Mouse (Mus musculus) cerebellum, adult 2 months (tissue): ENCODE measurements around the gene Pld5. TPM values are rescaled to one million over a fixed set of nuclear protein-coding genes. Genes with fewer than 3 reads are reported as not detected.

Experiments used
- DNase-seq, 2 experiments: peaks; one replicate each; pipeline ENCODE4 v3.0.0; 2021
- H3K27ac ChIP-seq: fragments of 200-500 bp; 2 replicates; pipeline ENCODE4 v1.5.1; 2012; ENCODE audit warnings: low read length, control low read depth, inconsistent platforms; ENCODE audit not compliant: insufficient read depth
- H3K27me3 ChIP-seq: fragments of 200-500 bp; 2 replicates; pipeline ENCODE4 v1.6.1; 2012; ENCODE audit warnings: inconsistent platforms, mild to moderate bottlenecking, low read length, moderate library complexity; ENCODE audit not compliant: control insufficient read depth, insufficient read depth
- H3K4me1 ChIP-seq: fragments of 200-500 bp; 2 replicates; pipeline ENCODE4 v1.6.1; 2011; ENCODE audit warnings: low read length; ENCODE audit not compliant: control insufficient read depth, insufficient read depth
- H3K4me3 ChIP-seq: fragments of 200-500 bp; replicated peaks from 2 replicates; pipeline ENCODE3; 2011; ENCODE audit warnings: mild to moderate bottlenecking, low read depth, low read length, control low read depth; ENCODE audit not compliant: insufficient read depth
- CTCF ChIP-seq: fragments of 200-500 bp; IDR thresholded peaks from 2 replicates; pipeline ENCODE4 v1.5.1; 2011; ENCODE audit warnings: low read depth, mild to moderate bottlenecking, control low read depth, low read length, moderate library complexity, borderline replicate concordance; ENCODE audit not compliant: insufficient read depth
- POLR2A ChIP-seq: fragments of 200-500 bp; IDR thresholded peaks from 2 replicates; pipeline ENCODE4 v1.6.1; 2011; ENCODE audit warnings: low read length, control low read depth, borderline replicate concordance; ENCODE audit not compliant: insufficient read depth
- WGBS: fragments of 180-500 bp; shearing (Covaris S2); methylation state at CpG from one replicate; pipeline ENCODE4 v1.1.7; 2018; 5-methylcytosine and 5-hydroxymethylcytosine counted together
- polyA plus RNA-seq: library from polyadenylated mRNA; depleted of rRNA; stranded (reverse); fragments of >200 nt; gene quantifications from 2 replicates; pipeline ENCODE4 v1.2.3, GENCODE M21; 2012

Gene Pld5
- polyA plus RNA-seq, 1 experiment, result 41.3 TPM

GRCm38 (mm10) chr1:176167114-176167513, 108.0 kb downstream of the Pld5 start:
- 39% methylated on average over 2 of the region's 2 CpGs for WGBS
- Histone ChIP-seq H3K27ac (no peak overlapping the region), H3K4me3 (no peak overlapping the region), H3K27me3 (no peaks in the 10 kb centered on the region), H3K4me1 (peaks cover 16% of the 10 kb centered on the region)
- no peak for DNase-seq
- TF ChIP-seq CTCF (no peak), POLR2A (no peak)

- Histone ChIP-seq H3K4me1 (no peaks in the 10 kb centered on the region), H3K27ac (no peak overlapping the region), H3K4me3 (no peak overlapping the region), H3K27me3 (no peaks in the 10 kb centered on the region)
- no peak for TF ChIP-seq POLR2A
- no peak for TF ChIP-seq CTCF
- WGBS, result 49% methylated on average over 6 of the region's 6 CpGs
- DNase-seq, result no peak
Measured at GRCm38 (mm10) chr1:176145306-176145705, 129.8 kb downstream of the Pld5 start.

- Histone ChIP-seq H3K27me3 (no peaks in the 10 kb centered on the region), H3K27ac (no peak overlapping the region), H3K4me1 (peaks cover 3% of the 10 kb centered on the region; the same call in 1 of the 2 replicates), H3K4me3 (no peak overlapping the region)
- DNase-seq, result no peak
- TF ChIP-seq POLR2A (no peak), CTCF (no peak)
- 56% methylated on average over 8 of the region's 8 CpGs for WGBS
Measured at GRCm38 (mm10) chr1:176134379-176134778, 140.7 kb downstream of the Pld5 start.

- Histone ChIP-seq H3K27ac (peak overlapping the region; percentile 97), H3K4me3 (no peak overlapping the region), H3K4me1 (peaks cover 14% of the 10 kb centered on the region), H3K27me3 (no peaks in the 10 kb centered on the region)
- TF ChIP-seq POLR2A, result no peak
- TF ChIP-seq CTCF, result no peak
- peak; percentile 55 to 86 for DNase-seq
- 11% methylated on average over 2 of the region's 2 CpGs for WGBS
Measured at GRCm38 (mm10) chr1:176125771-176126170, 149.3 kb downstream of the Pld5 start.

- H3K27ac ChIP-seq, result peak overlapping the region; percentile 67; the same call in 1 of the 2 replicates
- DNase-seq, result peak in 1 of 2 experiments; percentile 57
- H3K27me3 ChIP-seq, result no peaks in the 10 kb centered on the region
- WGBS, result 30% methylated on average over 8 of the region's 8 CpGs
- H3K4me3 ChIP-seq, result no peak overlapping the region
- H3K4me1 ChIP-seq, result peaks cover 14% of the 10 kb centered on the region
- TF ChIP-seq CTCF (no peak), POLR2A (no peak)
Measured at GRCm38 (mm10) chr1:176124441-176124840, 150.7 kb downstream of the Pld5 start.

- TF ChIP-seq POLR2A, result no peak
- no peak for TF ChIP-seq CTCF
- H3K4me1 ChIP-seq, result peaks cover 14% of the 10 kb centered on the region
- no peak for DNase-seq
- H3K27me3 ChIP-seq, result no peaks in the 10 kb centered on the region
- H3K27ac ChIP-seq, result peak overlapping the region; percentile 67; the same call in 1 of the 2 replicates
- H3K4me3 ChIP-seq, result no peak overlapping the region
- WGBS, result 27% methylated on average over 2 of the region's 2 CpGs
Measured at GRCm38 (mm10) chr1:176123781-176124180, 151.3 kb downstream of the Pld5 start.

- Histone ChIP-seq H3K27me3 (no peaks in the 10 kb centered on the region), H3K27ac (peak overlapping the region; percentile 29; the same call in 1 of the 2 replicates), H3K4me1 (no peaks in the 10 kb centered on the region; the same call in 1 of the 2 replicates), H3K4me3 (no peak overlapping the region)
- 11% methylated on average over 4 of the region's 4 CpGs for WGBS
- TF ChIP-seq CTCF (no peak), POLR2A (no peak)
- peak in 1 of 2 experiments; percentile 72 for DNase-seq
Measured at GRCm38 (mm10) chr1:176115604-176116003, 159.5 kb downstream of the Pld5 start.

GRCm38 (mm10) chr1:176098685-176099320, 176.3 kb downstream of the Pld5 start:
- no peak for TF ChIP-seq CTCF
- no peak for TF ChIP-seq POLR2A
- Histone ChIP-seq H3K4me1 (no peaks in the 10 kb centered on the region; the same call in 1 of the 2 replicates), H3K27ac (no peak overlapping the region), H3K4me3 (no peak overlapping the region), H3K27me3 (no peaks in the 10 kb centered on the region)
- WGBS, result 33% methylated on average over 7 of the region's 7 CpGs
- DNase-seq, result peak in 1 of 2 experiments; percentile 54
